Mouse (Mus musculus): Measurements from ENCODE around the gene Pim3. TPM values are rescaled to one million over a fixed set of nuclear protein-coding genes. Genes with fewer than 3 reads are reported as not detected.

Pim3 gene
- total and polyA plus RNA-seq, 3 experiments, result 33.6 to 41.6 TPM; not detected in 1

GRCm38 (mm10) chr15:88849621-88850020 lies 12.4 kb upstream of the Pim3 start:
- no peak for TF ChIP-seq MYB (IDR thresholded peaks at IDR 0.05; ENCODE audit: low read depth, low read length)
- TF ChIP-seq POLR2AphosphoS5 (IDR thresholded peaks at IDR 0.05; ENCODE audit: borderline replicate concordance, low read depth, low read length), result no peak
- TF ChIP-seq TBP (IDR thresholded peaks at IDR 0.05; ENCODE audit: low read depth, low read length), result no peak
- no peak for TF ChIP-seq E2F4 (IDR thresholded peaks at IDR 0.05; ENCODE audit: borderline replicate concordance, low read depth, low read length)
- no peak for TF ChIP-seq MAFK (IDR thresholded peaks at IDR 0.05; ENCODE audit: borderline replicate concordance, low read depth, low read length)
- no peak for TF ChIP-seq MAX (IDR thresholded peaks at IDR 0.05; ENCODE audit: low read length)
- no peak for TF ChIP-seq NELFE (IDR thresholded peaks at IDR 0.05; ENCODE audit: low read depth, low read length)
- no peak for TF ChIP-seq ZNF384 (IDR thresholded peaks at IDR 0.05; ENCODE audit: low read depth, low read length)
- TF ChIP-seq NRF1 (IDR thresholded peaks at IDR 0.05; ENCODE audit: insufficient read depth, low read depth, low read length, poor library complexity, severe bottlenecking), result no peak
- no peak for TF ChIP-seq CTCF (IDR thresholded peaks at IDR 0.05 in 2 of 3, conservative IDR thresholded peaks at IDR 0.05 in 1 of 3; ENCODE audit: control insufficient read depth in 1 of 3, insufficient read depth in 1 of 3, low read depth in 2 of 3, low read length in 3 of 3, poor library complexity in 1 of 3, severe bottlenecking in 1 of 3)
- TF ChIP-seq TCF12 (IDR thresholded peaks at IDR 0.05; ENCODE audit: low read depth, low read length), result no peak
- TF ChIP-seq EP300 (IDR thresholded peaks at IDR 0.05; ENCODE audit: low read depth in 1 of 2, low read length in 2 of 2), result no peak
- TF ChIP-seq BHLHE40 (IDR thresholded peaks at IDR 0.05; ENCODE audit: borderline replicate concordance, low read depth, low read length), result no peak
- no peak for TF ChIP-seq MEF2A (IDR thresholded peaks at IDR 0.05; ENCODE audit: extremely low read depth, insufficient replicate concordance, low read depth, low read length, poor library complexity, severe bottlenecking)
- no peak for TF ChIP-seq POLR2A (IDR thresholded peaks at IDR 0.05; ENCODE audit: control insufficient read depth in 1 of 2, insufficient read depth in 1 of 2, low read depth in 1 of 2, low read length in 2 of 2, poor library complexity in 1 of 2)
- TF ChIP-seq SIN3A (IDR thresholded peaks at IDR 0.05; ENCODE audit: low read length), result no peak
- TF ChIP-seq ZC3H11A (IDR thresholded peaks at IDR 0.05; ENCODE audit: low read depth, low read length), result no peak
- peaks cover 2 to 15% of the 10 kb centered on the region in 2 experiments; a peak in 3 of 4 replicates for H3K27me3 ChIP-seq (ENCODE audit: control insufficient read depth in 1 of 2, insufficient read depth in 2 of 2, low read length in 2 of 2)
- no peaks in the 10 kb centered on the region for H3K79me2 ChIP-seq (ENCODE audit: control insufficient read depth, insufficient read depth, low read length, poor library complexity)
- no peak overlapping the region for H3K27ac ChIP-seq (ENCODE audit: control insufficient read depth, low read depth, low read length)
- no peak for DNase-seq (ENCODE audit: low read depth, low spot score)
- H3K9ac ChIP-seq (ENCODE audit: control insufficient read depth, low read depth, low read length, poor library complexity, severe bottlenecking), result no peak overlapping the region
- no peaks in the 10 kb centered on the region for H3K9me3 ChIP-seq (replicated peaks; ENCODE audit: insufficient read depth, low read length)
- no peak overlapping the region for H3K4me3 ChIP-seq (ENCODE audit: control insufficient read depth in 1 of 2, insufficient read depth in 1 of 2, low read depth in 2 of 2, low read length in 2 of 2)
- no peaks in the 10 kb centered on the region for H3K36me3 ChIP-seq (ENCODE audit: control insufficient read depth in 1 of 2, insufficient read depth in 2 of 2, low read length in 2 of 2)
- no peaks in the 10 kb centered on the region for H3K4me1 ChIP-seq (ENCODE audit: control insufficient read depth in 1 of 2, insufficient read depth in 2 of 2, low read length in 2 of 2)

GRCm38 (mm10) chr15:88850146-88850826 lies 11.7 kb upstream of the Pim3 start:
- no peaks in the 10 kb centered on the region for H3K36me3 ChIP-seq (ENCODE audit: control insufficient read depth in 1 of 2, insufficient read depth in 2 of 2, low read length in 2 of 2)
- TF ChIP-seq MAFK (IDR thresholded peaks at IDR 0.05; ENCODE audit: borderline replicate concordance, low read depth, low read length) (no peak), SMC3 (IDR thresholded peaks at IDR 0.05; ENCODE audit: low read depth, low read length) (no peak), RCOR1 (IDR thresholded peaks at IDR 0.05; ENCODE audit: low read depth, low read length) (no peak), USF2 (IDR thresholded peaks at IDR 0.05; ENCODE audit: borderline replicate concordance in 1 of 2, insufficient read depth in 1 of 2, low read depth in 1 of 2, low read length in 2 of 2) (no peak), ZC3H11A (IDR thresholded peaks at IDR 0.05; ENCODE audit: low read depth, low read length) (no peak), ZKSCAN1 (IDR thresholded peaks at IDR 0.05; ENCODE audit: low read depth, low read length) (no peak), MAX (IDR thresholded peaks at IDR 0.05; ENCODE audit: low read length) (no peak), ELF1 (IDR thresholded peaks at IDR 0.05; ENCODE audit: low read depth, low read length) (no peak), RAD21 (IDR thresholded peaks at IDR 0.05; ENCODE audit: low read depth, low read length) (no peak), ZMIZ1 (IDR thresholded peaks at IDR 0.05; ENCODE audit: low read depth, low read length) (no peak), GABPA (IDR thresholded peaks at IDR 0.05; ENCODE audit: low read depth, low read length) (no peak), CTCF (IDR thresholded peaks at IDR 0.05 in 2 of 3, conservative IDR thresholded peaks at IDR 0.05 in 1 of 3; ENCODE audit: control insufficient read depth in 1 of 3, insufficient read depth in 1 of 3, low read depth in 2 of 3, low read length in 3 of 3, poor library complexity in 1 of 3, severe bottlenecking in 1 of 3) (no peak), MXI1 (IDR thresholded peaks at IDR 0.05; ENCODE audit: low read depth, low read length) (no peak), MYC (IDR thresholded peaks at IDR 0.05; ENCODE audit: low read depth, low read length) (no peak), CHD1 (IDR thresholded peaks at IDR 0.05; ENCODE audit: low read depth, low read length) (no peak), SIN3A (IDR thresholded peaks at IDR 0.05; ENCODE audit: low read length) (no peak), EP300 (IDR thresholded peaks at IDR 0.05; ENCODE audit: low read depth in 1 of 2, low read length in 2 of 2) (no peak), TCF12 (IDR thresholded peaks at IDR 0.05; ENCODE audit: low read depth, low read length) (no peak), JUND (IDR thresholded peaks at IDR 0.05; ENCODE audit: low read depth, low read length) (no peak)
- H3K79me2 ChIP-seq (ENCODE audit: control insufficient read depth, insufficient read depth, low read length, poor library complexity), result no peaks in the 10 kb centered on the region
- H3K9ac ChIP-seq (ENCODE audit: control insufficient read depth, low read depth, low read length, poor library complexity, severe bottlenecking), result no peak overlapping the region
- H3K27ac ChIP-seq (ENCODE audit: control insufficient read depth, low read depth, low read length), result no peak overlapping the region
- H3K4me3 ChIP-seq (ENCODE audit: control insufficient read depth in 1 of 2, insufficient read depth in 1 of 2, low read depth in 2 of 2, low read length in 2 of 2), result no peak overlapping the region
- DNase-seq (ENCODE audit: low read depth, low spot score), result no peak
- no peaks in the 10 kb centered on the region for H3K9me3 ChIP-seq (replicated peaks; ENCODE audit: insufficient read depth, low read length)
- H3K27me3 ChIP-seq (ENCODE audit: control insufficient read depth in 1 of 2, insufficient read depth in 2 of 2, low read length in 2 of 2), result peaks cover 0 to 15% of the 10 kb centered on the region in 2 experiments; a peak in 3 of 4 replicates
- H3K4me1 ChIP-seq (ENCODE audit: control insufficient read depth in 1 of 2, insufficient read depth in 2 of 2, low read length in 2 of 2), result no peaks in the 10 kb centered on the region

Measured in MEL (cell line).